Mouse (Mus musculus): ENCODE measurements around the gene Cryga.

DNA sequence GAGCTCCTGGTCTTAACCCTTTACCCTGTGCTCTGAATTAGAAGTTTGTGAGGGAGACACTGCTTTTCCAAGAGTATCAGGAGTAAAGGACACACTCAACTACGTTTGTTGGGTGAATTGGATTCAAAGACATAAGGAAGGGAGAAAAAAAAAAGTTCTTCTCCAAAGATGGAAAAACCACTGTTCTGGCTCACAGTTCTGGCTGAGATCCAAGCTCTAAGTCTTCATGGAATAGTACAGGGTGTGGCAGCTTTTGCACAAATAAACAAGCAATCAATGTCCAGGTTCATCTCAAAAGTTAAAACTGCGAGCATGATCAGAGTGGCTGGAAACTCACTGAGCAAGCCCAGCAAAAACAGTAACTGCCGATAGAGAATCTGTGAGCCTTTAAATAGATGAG lies 44.8 kb upstream of the Cryga start:
- TF ChIP-seq GATA1 (IDR thresholded peaks at IDR 0.05; ENCODE audit: low read length) = no peak
- TF ChIP-seq TAL1 (IDR thresholded peaks at IDR 0.05; ENCODE audit: low read length) = no peak
